Mouse (Mus musculus) neural tube, embryonic 15.5 days (tissue): ENCODE results near the gene Slc25a3. TPM values are rescaled to one million over a fixed set of nuclear protein-coding genes. Genes with fewer than 3 reads are reported as not detected.

Source experiments
- ATAC-seq: fragments of 200-750 bp; cut with Nextera tagmentation; 2 replicates; pipeline ENCODE4 v1.8.0; 2017; ENCODE audit warnings: mild to moderate bottlenecking, moderate TSS enrichment, moderate library complexity; ENCODE audit not compliant: low FRiP score
- H3K27ac ChIP-seq: fragments of 300-500 bp; sonication (generic); replicated peaks from 2 replicates; pipeline ENCODE4 v1.5.1; 2015; ENCODE audit warnings: mild to moderate bottlenecking, inconsistent platforms
- H3K27me3 ChIP-seq: fragments of 300-500 bp; sonication (generic); replicated peaks from 2 replicates; pipeline ENCODE4 v1.6.1; 2015; ENCODE audit warnings: inconsistent platforms
- H3K36me3 ChIP-seq: fragments of 300-500 bp; sonication (generic); 2 replicates; pipeline ENCODE4 v1.6.1; 2015; ENCODE audit warnings: inconsistent platforms
- H3K4me1 ChIP-seq: fragments of 300-500 bp; sonication (generic); 2 replicates; pipeline ENCODE4 v1.6.1; 2015; ENCODE audit warnings: inconsistent platforms
- H3K4me2 ChIP-seq: fragments of 300-500 bp; sonication (generic); 2 replicates; pipeline ENCODE4 v1.6.1; 2015; ENCODE audit warnings: inconsistent platforms, mild to moderate bottlenecking, moderate library complexity
- H3K4me3 ChIP-seq: fragments of 300-500 bp; sonication (generic); replicated peaks from 2 replicates; pipeline ENCODE4 v1.5.1; 2015; ENCODE audit warnings: mild to moderate bottlenecking, inconsistent platforms
- H3K9ac ChIP-seq: fragments of 300-500 bp; sonication (generic); replicated peaks from 2 replicates; pipeline ENCODE4 v1.6.1; 2015; ENCODE audit warnings: mild to moderate bottlenecking, inconsistent platforms
- H3K9me3 ChIP-seq: fragments of 300-500 bp; sonication (generic); replicated peaks from 2 replicates; pipeline ENCODE4 v1.6.1; 2016; ENCODE audit warnings: inconsistent platforms
- WGBS: fragments of 180-500 bp; shearing (Covaris S2); methylation state at CpG from one replicate; pipeline ENCODE4 v1.1.7; 2015; ENCODE audit warnings: mixed read lengths; 5-methylcytosine and 5-hydroxymethylcytosine counted together
- polyA plus RNA-seq: library from polyadenylated mRNA; unstranded; fragments of >200 nt; fragmentation: Nextera tagmentation; extraction: Ambion mirVana; gene quantifications from 2 replicates; pipeline ENCODE4 v1.2.1, GENCODE M21; 2015

Slc25a3 gene
- polyA plus RNA-seq, 1 experiment from 2014 or later: 628 TPM

- H3K27me3 ChIP-seq: no peaks in the 10 kb centered on the region
- H3K27ac ChIP-seq: no peak overlapping the region
- ATAC-seq: no peak
- no peak overlapping the region for H3K4me3 ChIP-seq
- peaks cover 24% of the 10 kb centered on the region for H3K36me3 ChIP-seq
- H3K9ac ChIP-seq: no peak overlapping the region
- H3K4me2 ChIP-seq: no peak overlapping the region
- 90% methylated on average over 5 of the region's 5 CpGs for WGBS
- H3K4me1 ChIP-seq: peaks cover 9% of the 10 kb centered on the region; the same call in 1 of the 2 replicates
- H3K9me3 ChIP-seq: no peaks in the 10 kb centered on the region
Observed at GRCm38 (mm10) chr10:91080540-91080939, 43.3 kb downstream of the Slc25a3 start.

DNA sequence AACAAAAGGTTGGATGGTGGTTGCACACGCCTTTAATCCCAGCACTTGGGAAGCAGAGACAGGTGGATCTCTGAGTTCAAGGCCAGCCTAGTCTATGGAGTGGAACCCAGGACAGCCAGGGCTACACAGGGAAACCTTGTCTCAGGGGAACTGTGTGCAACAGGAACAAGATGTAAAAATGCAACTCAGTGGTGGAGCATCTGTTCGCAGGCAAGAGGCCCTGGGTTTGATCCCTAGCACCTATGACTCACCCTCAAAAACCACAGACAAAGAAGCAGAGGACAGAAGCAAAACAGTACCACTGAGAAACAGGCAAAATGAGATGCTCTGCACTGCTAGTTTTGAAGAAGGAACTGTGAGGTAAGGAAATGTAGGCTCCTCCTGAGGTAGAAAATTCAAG, 47.2 kb downstream of the Slc25a3 start:
- Histone ChIP-seq H3K4me1 (peaks cover 2% of the 10 kb centered on the region; the same call in 1 of the 2 replicates), H3K27ac (no peak overlapping the region), H3K36me3 (peaks cover 37% of the 10 kb centered on the region), H3K9ac (no peak overlapping the region), H3K27me3 (no peaks in the 10 kb centered on the region), H3K9me3 (no peaks in the 10 kb centered on the region), H3K4me3 (no peak overlapping the region), H3K4me2 (no peak overlapping the region)
- ATAC-seq: no peak
- WGBS: 95% methylated on average over 2 of the region's 2 CpGs

GRCm38 (mm10) chr10:91073345-91073744, 50.5 kb downstream of the Slc25a3 start:
- no peak overlapping the region for H3K4me3 ChIP-seq
- H3K27ac ChIP-seq: no peak overlapping the region
- H3K27me3 ChIP-seq: no peaks in the 10 kb centered on the region
- H3K9me3 ChIP-seq: no peaks in the 10 kb centered on the region
- no peak overlapping the region for H3K4me2 ChIP-seq
- H3K36me3 ChIP-seq: peaks cover 37% of the 10 kb centered on the region
- 90% methylated on average over 3 of the region's 3 CpGs for WGBS
- ATAC-seq: no peak
- H3K4me1 ChIP-seq: no peaks in the 10 kb centered on the region
- H3K9ac ChIP-seq: no peak overlapping the region

DNA sequence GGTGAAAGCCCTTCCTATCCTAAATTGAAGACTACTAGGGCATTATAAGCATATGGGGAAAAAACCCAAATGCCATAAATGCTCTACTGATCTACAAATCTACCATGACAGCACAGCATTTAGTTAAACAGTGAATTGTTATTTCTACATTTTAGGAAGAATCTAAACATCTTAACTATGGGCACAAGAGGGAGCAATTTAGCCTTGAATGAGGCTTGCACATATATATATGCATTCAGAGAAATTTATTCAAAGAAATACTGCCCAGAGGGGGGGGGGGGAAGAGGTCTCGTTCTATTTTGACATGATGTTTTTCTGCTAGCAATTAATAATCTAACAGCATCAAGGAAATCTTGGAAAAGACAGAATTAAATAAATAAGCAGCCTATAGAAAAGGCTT, 52.1 kb downstream of the Slc25a3 start:
- no peak overlapping the region for H3K4me2 ChIP-seq
- H3K9me3 ChIP-seq: no peaks in the 10 kb centered on the region
- no peak overlapping the region for H3K27ac ChIP-seq
- no peak for ATAC-seq
- H3K4me1 ChIP-seq: no peaks in the 10 kb centered on the region
- WGBS: 46% methylated on average over 1 of the region's 1 CpGs
- no peak overlapping the region for H3K4me3 ChIP-seq
- no peaks in the 10 kb centered on the region for H3K27me3 ChIP-seq
- H3K36me3 ChIP-seq: peaks cover 35% of the 10 kb centered on the region
- H3K9ac ChIP-seq: no peak overlapping the region

Other genes with a start within 250 kb of the Slc25a3 start
- gene Apaf1, start 41.3 kb downstream of the Slc25a3 start, polyA plus RNA-seq: 14.3 and 14.4 TPM in 2 replicates
- gene Ikbip, start 41.1 kb downstream of the Slc25a3 start, polyA plus RNA-seq: 22.7 and 29.1 TPM in 2 replicates
- gene Tmpo, start 57.3 kb upstream of the Slc25a3 start, polyA plus RNA-seq: 80.0 and 105 TPM in 2 replicates